ENCODE assay signal across 8 mouse cellular contexts in genomic region chr11:116272589-116273468, GRCm38 (mm10). TPM values are rescaled to one million over a fixed set of nuclear protein-coding genes. Genes with fewer than 3 reads are reported as not detected.
DNase-seq lines count a peak whose midpoint lies in the region; ATAC-seq and TF ChIP-seq lines count a peak whose summit lies in the region.

No protein-coding gene starts in this region.

- H3K9me3 ChIP-seq in hindbrain, embryonic 15.5 days: no peaks in the 10 kb centered on the region
- H3K9me3 ChIP-seq in midbrain, embryonic 16.5 days (replicated peaks; ENCODE audit: control insufficient read depth, low read length, poor library complexity, severe bottlenecking): no peaks in the 10 kb centered on the region

- no peak for DNase-seq in layer of hippocampus, adult 2 months (ENCODE audit: low spot score in 2 of 2)
- no peak for DNase-seq in layer of hippocampus, adult 9-11 months
- no peak for DNase-seq in embryo, embryonic 10 days (ENCODE audit: low spot score)
- no peak for DNase-seq in retina, embryonic 14.5 days (ENCODE audit: low spot score)
- no peak for DNase-seq in layer of hippocampus, adult 9-10 months (ENCODE audit: low spot score)

- no peak for TF ChIP-seq POLR2A in bone marrow, adult 2 months (IDR thresholded peaks at IDR 0.05; ENCODE audit: borderline replicate concordance, control insufficient read depth, low read depth, low read length)

- peak overlapping the region; percentile 82 for H3K4me2 ChIP-seq in hindbrain, embryonic 15.5 days
- H3K4me2 ChIP-seq in midbrain, embryonic 16.5 days (ENCODE audit: low read length): peak overlapping the region; percentile 87

- peak overlapping the region; percentile 78 for H3K9ac ChIP-seq in hindbrain, embryonic 15.5 days
- H3K9ac ChIP-seq in midbrain, embryonic 16.5 days (ENCODE audit: low read depth, low read length): peak overlapping the region; percentile 77

- H3K4me1 ChIP-seq in bone marrow, adult 2 months (ENCODE audit: control insufficient read depth, insufficient read depth, low read length): peaks cover 4% of the 10 kb centered on the region
- H3K4me1 ChIP-seq in hindbrain, embryonic 15.5 days (replicated peaks): peaks cover 31% of the 10 kb centered on the region
- H3K4me1 ChIP-seq in midbrain, embryonic 16.5 days (ENCODE audit: control insufficient read depth, insufficient read depth, low read length): peaks cover 28% of the 10 kb centered on the region

- peak overlapping the region; percentile 93 for H3K4me3 ChIP-seq in layer of hippocampus, adult 2 months
- H3K4me3 ChIP-seq in bone marrow, adult 2 months (replicated peaks; ENCODE audit: control insufficient read depth, low read depth, low read length): peak overlapping the region; percentile 73
- peak overlapping the region; percentile 81 for H3K4me3 ChIP-seq in hindbrain, embryonic 15.5 days
- H3K4me3 ChIP-seq in midbrain, embryonic 16.5 days (ENCODE audit: low read depth, low read length): peak overlapping the region; percentile 90

- no peak for ATAC-seq in hindbrain, embryonic 15.5 days (ENCODE audit: low FRiP score, low read depth)
- ATAC-seq in midbrain, embryonic 16.5 days: no peak

- H3K27ac ChIP-seq in layer of hippocampus, adult 2 months: peak overlapping the region; percentile 93; the same call in 1 of the 2 replicates
- H3K27ac ChIP-seq in bone marrow, adult 2 months (ENCODE audit: control insufficient read depth, insufficient read depth, low read depth, low read length, poor library complexity): no peak overlapping the region
- H3K27ac ChIP-seq in hindbrain, embryonic 15.5 days (replicated peaks): no peak overlapping the region
- no peak overlapping the region for H3K27ac ChIP-seq in midbrain, embryonic 16.5 days (ENCODE audit: low read length)

- WGBS in bone marrow, adult 2 months: 16% methylated on average over 12 of the region's 12 CpGs
- 59% methylated on average over 12 of the region's 12 CpGs for WGBS in hindbrain, embryonic 15.5 days
- 60% methylated on average over 12 of the region's 12 CpGs for WGBS in midbrain, embryonic 16.5 days

- H3K27me3 ChIP-seq in hindbrain, embryonic 15.5 days: no peaks in the 10 kb centered on the region
- no peaks in the 10 kb centered on the region for H3K27me3 ChIP-seq in midbrain, embryonic 16.5 days (ENCODE audit: control insufficient read depth, insufficient read depth, low read depth, low read length)

- no peak for TF ChIP-seq CTCF in layer of hippocampus, adult 2 months (conservative IDR thresholded peaks at IDR 0.05)
- no peak for TF ChIP-seq CTCF in bone marrow, adult 2 months (IDR thresholded peaks at IDR 0.05; ENCODE audit: control insufficient read depth, insufficient read depth, low read length)

- peaks cover 30% of the 10 kb centered on the region for H3K36me3 ChIP-seq in hindbrain, embryonic 15.5 days
- H3K36me3 ChIP-seq in midbrain, embryonic 16.5 days (ENCODE audit: control insufficient read depth, insufficient read depth, low read length): peaks cover 13% of the 10 kb centered on the region

RNA-seq across cellular contexts. Expression of gene Srp68, which starts 1.2 kb away (rescaled TPM):
- 10 to 100 TPM; 63.7 to 64.1 TPM for total RNA-seq in layer of hippocampus, adult 2 months (2021)
- 23.8 and 44.5 TPM in 2 replicates for polyA plus RNA-seq in bone marrow, adult 2 months (2011; ENCODE audit: insufficient read depth, insufficient read length, low replicate concordance, missing spikeins)
- polyA plus RNA-seq in hindbrain, embryonic 15.5 days (2015; fragmentation: Nextera tagmentation; extraction: Ambion mirVana): 63.9 and 66.1 TPM in 2 replicates
- 58.2 and 59.2 TPM in 2 replicates for polyA plus RNA-seq in midbrain, embryonic 16.5 days (2015; fragmentation: Nextera tagmentation; extraction: Ambion mirVana)

RNA-seq across cellular contexts. Expression of gene Galr2, which starts 7.9 kb away (rescaled TPM):
- not detected for total RNA-seq in layer of hippocampus, adult 2 months (2021)
- polyA plus RNA-seq in bone marrow, adult 2 months (2011; ENCODE audit: insufficient read depth, insufficient read length, low replicate concordance, missing spikeins): not detected in 2 replicates
- polyA plus RNA-seq in hindbrain, embryonic 15.5 days (2015; fragmentation: Nextera tagmentation; extraction: Ambion mirVana): 0.51 and 0.68 TPM in 2 replicates
- 0.46 and 0.62 TPM in 2 replicates for polyA plus RNA-seq in midbrain, embryonic 16.5 days (2015; fragmentation: Nextera tagmentation; extraction: Ambion mirVana)

RNA-seq across cellular contexts. Expression of gene Exoc7, which starts 34.2 kb away (rescaled TPM):
- 10 to 100 TPM; 83.2 to 94.8 TPM for total RNA-seq in layer of hippocampus, adult 2 months (2021)
- 39.1 and 47.2 TPM in 2 replicates for polyA plus RNA-seq in bone marrow, adult 2 months (2011; ENCODE audit: insufficient read depth, insufficient read length, low replicate concordance, missing spikeins)
- polyA plus RNA-seq in hindbrain, embryonic 15.5 days (2015; fragmentation: Nextera tagmentation; extraction: Ambion mirVana): 106 and 108 TPM in 2 replicates
- 122 and 127 TPM in 2 replicates for polyA plus RNA-seq in midbrain, embryonic 16.5 days (2015; fragmentation: Nextera tagmentation; extraction: Ambion mirVana)

RNA-seq across cellular contexts. Expression of gene Evpl, which starts 35.0 kb away (rescaled TPM):
- total RNA-seq in layer of hippocampus, adult 2 months (2021): under 1 TPM; 0.67 to 0.93 TPM
- polyA plus RNA-seq in bone marrow, adult 2 months (2011; ENCODE audit: insufficient read depth, insufficient read length, low replicate concordance, missing spikeins): 0.30 TPM in 1 of 2 replicates, not detected in the other
- 1.0 and 1.1 TPM in 2 replicates for polyA plus RNA-seq in hindbrain, embryonic 15.5 days (2015; fragmentation: Nextera tagmentation; extraction: Ambion mirVana)
- 0.88 and 1.3 TPM in 2 replicates for polyA plus RNA-seq in midbrain, embryonic 16.5 days (2015; fragmentation: Nextera tagmentation; extraction: Ambion mirVana)
